Mouse (Mus musculus) hindbrain, embryonic 15.5 days (tissue): ENCODE measurements around the gene Gatad2a. TPM values are rescaled to one million over a fixed set of nuclear protein-coding genes. Genes with fewer than 3 reads are reported as not detected.
"Not testable (repeated sequence)": the region's sequence is repeated elsewhere in the genome, so short reads cannot be mapped to it uniquely, and the experiment has no call there.

Experiments used
- ATAC-seq: fragments of 200-750 bp; cut with Nextera tagmentation; 2 replicates; pipeline ENCODE4 v1.8.0; 2017; ENCODE audit warnings: low read depth, moderate number of reproducible peaks, moderate TSS enrichment; ENCODE audit not compliant: low FRiP score
- H3K27ac ChIP-seq: fragments of 300-500 bp; sonication (generic); replicated peaks from 2 replicates; pipeline ENCODE4 v1.5.1; 2015; ENCODE audit warnings: mild to moderate bottlenecking, inconsistent platforms
- H3K27me3 ChIP-seq: fragments of 300-500 bp; sonication (generic); 2 replicates; pipeline ENCODE4 v1.6.1; 2015; ENCODE audit warnings: control low read depth, inconsistent platforms
- H3K36me3 ChIP-seq: fragments of 300-500 bp; sonication (generic); 2 replicates; pipeline ENCODE4 v1.6.1; 2015; ENCODE audit warnings: control low read depth, inconsistent platforms
- H3K4me1 ChIP-seq: fragments of 300-500 bp; sonication (generic); replicated peaks from 2 replicates; pipeline ENCODE4 v1.6.1; 2015; ENCODE audit warnings: control low read depth, inconsistent platforms
- H3K4me2 ChIP-seq: fragments of 300-500 bp; sonication (generic); 2 replicates; pipeline ENCODE4 v1.6.1; 2015; ENCODE audit warnings: moderate library complexity, mild to moderate bottlenecking, inconsistent platforms
- H3K4me3 ChIP-seq: fragments of 300-500 bp; sonication (generic); 2 replicates; pipeline ENCODE4 v1.5.1; 2015; ENCODE audit warnings: mild to moderate bottlenecking, inconsistent platforms
- H3K9ac ChIP-seq: fragments of 300-500 bp; sonication (generic); 2 replicates; pipeline ENCODE4 v1.6.1; 2015; ENCODE audit warnings: inconsistent platforms
- H3K9me3 ChIP-seq: fragments of 300-500 bp; sonication (generic); 2 replicates; pipeline ENCODE4 v1.6.1; 2016; ENCODE audit warnings: control low read depth, inconsistent platforms
- WGBS: fragments of 180-500 bp; shearing (Covaris S2); methylation state at CpG from one replicate; pipeline ENCODE4 v1.1.7; 2015; 5-methylcytosine and 5-hydroxymethylcytosine counted together
- polyA plus RNA-seq: library from polyadenylated mRNA; unstranded; fragments of >200 nt; fragmentation: Nextera tagmentation; extraction: Ambion mirVana; gene quantifications from 2 replicates; pipeline ENCODE4 v1.2.1, GENCODE M21; 2015

Gene Gatad2a
- polyA plus RNA-seq, 1 experiment from 2014 or later = 33.1 TPM

DNA sequence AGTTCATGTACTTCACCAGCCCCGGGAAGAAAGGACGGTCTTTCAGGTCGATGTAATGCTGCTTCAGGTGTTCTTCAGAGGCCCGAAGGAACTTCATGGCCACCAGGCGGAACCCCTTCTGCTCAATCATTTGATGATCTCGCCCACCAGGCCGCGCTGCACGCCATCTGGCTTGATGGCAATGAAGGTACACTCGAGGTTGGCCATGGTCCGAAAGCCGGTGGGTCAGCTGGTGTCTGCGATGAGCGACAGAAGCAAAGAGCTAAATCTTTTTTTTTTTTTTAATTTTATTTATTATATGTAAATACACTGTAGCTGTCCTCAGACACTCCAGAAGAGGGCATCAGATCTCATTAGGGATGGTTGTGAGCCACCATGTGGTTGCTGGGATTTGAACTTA lies 14.6 kb upstream of the Gatad2a start:
- not testable (repeated sequence) for H3K9ac ChIP-seq, H3K4me3 ChIP-seq, H3K4me2 ChIP-seq, H3K27ac ChIP-seq, H3K27me3 ChIP-seq, H3K36me3 ChIP-seq, H3K9me3 ChIP-seq, H3K4me1 ChIP-seq, ATAC-seq
- WGBS = 90% methylated on average over 14 of the region's 14 CpGs

- no peak overlapping the region for H3K27ac ChIP-seq
- 57% methylated on average over 2 of the region's 2 CpGs for WGBS
- no peak overlapping the region for H3K4me2 ChIP-seq
- no peaks in the 10 kb centered on the region for H3K36me3 ChIP-seq
- H3K9me3 ChIP-seq = no peaks in the 10 kb centered on the region
- ATAC-seq = no peak
- H3K9ac ChIP-seq = no peak overlapping the region
- peaks cover 6% of the 10 kb centered on the region; the same call in 1 of the 2 replicates for H3K4me1 ChIP-seq
- H3K4me3 ChIP-seq = no peak overlapping the region
- no peaks in the 10 kb centered on the region for H3K27me3 ChIP-seq
Observed at GRCm38 (mm10) chr8:70005178-70005577, 9.0 kb upstream of the Gatad2a start.

DNA sequence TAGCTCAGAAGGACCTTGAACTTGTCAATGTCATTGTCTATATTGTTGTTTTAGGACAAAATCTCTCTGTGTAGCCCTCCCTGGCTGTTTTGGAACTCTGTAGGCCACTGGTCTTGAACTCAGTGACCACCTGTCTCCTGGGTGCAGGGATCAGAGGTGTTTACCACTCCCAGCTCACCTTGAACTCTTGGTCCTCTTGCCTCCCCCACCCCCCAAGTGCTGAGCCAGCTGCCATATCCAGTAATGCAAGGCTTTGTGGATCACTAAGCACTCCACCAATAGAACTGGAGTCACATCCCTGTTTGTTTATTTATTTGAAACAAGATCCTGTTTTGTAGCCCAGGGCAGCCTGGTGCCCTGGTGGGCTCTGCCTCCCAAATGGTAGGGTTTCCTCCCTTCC lies 8.2 kb upstream of the Gatad2a start:
- Histone ChIP-seq H3K4me2 (no peak overlapping the region), H3K9me3 (no peaks in the 10 kb centered on the region), H3K27me3 (no peaks in the 10 kb centered on the region), H3K27ac (no peak overlapping the region), H3K9ac (no peak overlapping the region), H3K36me3 (no peaks in the 10 kb centered on the region), H3K4me1 (peaks cover 6% of the 10 kb centered on the region; the same call in 1 of the 2 replicates), H3K4me3 (no peak overlapping the region)
- no peak for ATAC-seq

DNA sequence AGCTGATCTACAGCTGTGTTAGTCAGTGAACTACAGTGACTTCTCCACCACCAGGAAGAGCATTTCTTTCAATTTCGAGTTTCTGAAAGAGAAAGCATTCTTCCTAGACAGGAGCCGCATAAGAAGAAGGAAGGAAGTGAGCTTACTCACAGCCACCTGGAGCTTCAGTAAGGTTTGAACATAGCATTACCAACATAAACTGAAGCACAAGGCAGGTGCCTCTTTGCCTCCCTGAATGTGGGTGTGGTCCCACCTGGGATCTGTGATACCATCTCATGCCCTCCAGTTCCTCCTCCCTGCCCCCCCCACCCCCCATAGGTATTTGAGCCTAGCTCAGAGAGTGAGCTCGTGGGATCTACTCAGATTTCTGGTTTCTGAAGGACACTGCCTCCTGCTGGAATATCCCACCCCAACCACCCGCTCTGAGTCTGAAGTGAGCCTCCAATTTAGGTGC lies 7.0 kb upstream of the Gatad2a start:
- Histone ChIP-seq H3K27me3 (no peaks in the 10 kb centered on the region), H3K9me3 (no peaks in the 10 kb centered on the region), H3K4me1 (peaks cover 6% of the 10 kb centered on the region; the same call in 1 of the 2 replicates), H3K9ac (no peak overlapping the region), H3K36me3 (no peaks in the 10 kb centered on the region), H3K4me2 (no peak overlapping the region), H3K27ac (no peak overlapping the region), H3K4me3 (no peak overlapping the region)
- 63% methylated on average over 4 of the region's 4 CpGs for WGBS
- ATAC-seq = no peak

- not testable (repeated sequence) for ATAC-seq, H3K9me3 ChIP-seq, H3K27ac ChIP-seq, H3K36me3 ChIP-seq, H3K4me3 ChIP-seq, H3K9ac ChIP-seq, H3K4me1 ChIP-seq, H3K27me3 ChIP-seq
- peak overlapping the region; percentile 38 for H3K4me2 ChIP-seq
- WGBS = 44% methylated on average over 7 of the region's 7 CpGs
Observed at GRCm38 (mm10) chr8:70001892-70002191, 5.7 kb upstream of the Gatad2a start.

DNA sequence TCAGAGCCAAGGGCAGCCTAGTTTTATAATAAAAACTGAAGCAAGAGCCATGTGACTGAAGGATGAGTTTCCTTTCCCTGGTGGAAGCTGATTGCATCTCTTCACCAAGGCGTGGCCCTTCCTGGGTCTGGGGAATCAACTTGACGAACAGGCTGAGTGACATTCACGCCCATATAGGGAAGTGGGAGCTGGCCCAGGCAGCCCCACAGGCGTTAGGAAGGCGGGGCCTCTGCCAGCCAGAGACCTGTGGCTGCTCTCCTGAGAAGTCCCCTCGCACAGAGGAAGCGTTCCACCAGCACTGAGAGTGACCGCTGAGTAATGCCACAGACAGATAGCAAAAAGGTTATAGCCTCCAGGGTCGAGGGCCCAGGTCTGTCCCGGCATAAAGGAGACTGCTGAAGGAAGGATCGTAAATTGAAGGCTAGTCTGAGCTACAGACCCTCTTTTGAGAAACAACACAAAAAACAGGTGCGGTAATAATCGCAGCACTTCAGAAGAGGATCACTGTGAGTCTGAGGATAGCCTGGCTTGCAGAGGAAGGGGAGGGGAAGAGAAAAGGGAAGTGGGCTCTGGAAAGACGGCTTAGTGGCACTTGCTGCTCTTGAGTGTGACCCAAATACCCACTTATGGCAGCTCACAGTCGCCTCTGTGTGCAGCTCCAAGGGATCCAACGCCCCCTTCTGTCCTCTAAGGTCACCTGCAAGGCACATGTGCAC lies 5.2 kb upstream of the Gatad2a start:
- H3K36me3 ChIP-seq = no peaks in the 10 kb centered on the region
- no peak for ATAC-seq

DNA sequence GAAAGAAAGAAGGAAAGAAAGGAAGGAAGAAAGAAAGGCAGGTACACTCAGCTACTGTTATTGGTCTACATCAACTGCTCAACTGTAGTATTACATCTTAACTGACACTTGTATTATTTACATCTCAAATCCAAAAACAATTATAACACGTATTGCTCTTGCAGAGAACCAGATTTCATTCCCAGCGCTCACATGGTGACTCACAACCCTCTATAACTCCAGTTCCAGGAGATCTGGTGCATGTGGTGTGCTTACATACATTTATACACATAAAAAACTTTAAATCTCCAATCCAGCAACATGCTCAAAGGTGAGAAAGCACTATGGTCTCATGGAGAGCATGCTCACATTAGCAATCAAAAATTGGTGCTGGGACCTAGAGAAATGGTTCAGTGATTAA lies 4.0 kb upstream of the Gatad2a start:
- 88% methylated on average over 2 of the region's 2 CpGs for WGBS
- no peak for ATAC-seq

More for the DNA sequence above, 5.2 kb upstream of the Gatad2a start:
- Histone ChIP-seq H3K4me2 (peak overlapping the region; percentile 38), H3K4me3 (no peak overlapping the region), H3K27me3 (no peaks in the 10 kb centered on the region), H3K9me3 (no peaks in the 10 kb centered on the region), H3K4me1 (peaks cover 11% of the 10 kb centered on the region), H3K27ac (no peak overlapping the region), H3K9ac (no peak overlapping the region)
- WGBS = 6% methylated on average over 16 of the region's 16 CpGs

DNA sequence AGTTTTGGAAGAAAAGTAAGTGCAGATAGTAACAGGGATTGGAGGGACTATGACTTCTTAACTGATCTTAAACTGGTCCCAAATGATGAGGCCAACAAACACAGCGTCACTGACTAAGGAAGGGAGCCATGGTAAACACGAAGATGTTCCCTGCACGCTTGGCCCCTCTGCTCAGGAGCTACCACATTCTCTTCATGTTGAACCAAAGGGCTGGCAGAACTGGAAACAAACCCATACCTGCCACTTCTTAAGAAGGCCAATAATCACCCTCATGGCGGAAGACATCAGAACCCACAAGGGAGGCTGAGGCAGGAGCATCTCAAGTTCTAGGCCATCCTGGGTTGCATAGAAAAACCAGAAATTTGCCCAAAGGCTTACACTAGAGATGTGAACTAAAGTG lies 3.1 kb upstream of the Gatad2a start:
- Histone ChIP-seq H3K4me3 (no peak overlapping the region), H3K9me3 (no peaks in the 10 kb centered on the region), H3K36me3 (no peaks in the 10 kb centered on the region), H3K27ac (no peak overlapping the region), H3K4me2 (no peak overlapping the region), H3K27me3 (no peaks in the 10 kb centered on the region), H3K4me1 (peaks cover 24% of the 10 kb centered on the region), H3K9ac (no peak overlapping the region)
- ATAC-seq = no peak
- 92% methylated on average over 4 of the region's 4 CpGs for WGBS

More for the DNA sequence above, 4.0 kb upstream of the Gatad2a start:
- no peaks in the 10 kb centered on the region for H3K27me3 ChIP-seq
- no peak overlapping the region for H3K9ac ChIP-seq
- peaks cover 16% of the 10 kb centered on the region for H3K4me1 ChIP-seq
- H3K27ac ChIP-seq = no peak overlapping the region
- H3K36me3 ChIP-seq = no peaks in the 10 kb centered on the region
- H3K4me3 ChIP-seq = no peak overlapping the region
- no peaks in the 10 kb centered on the region for H3K9me3 ChIP-seq
- H3K4me2 ChIP-seq = no peak overlapping the region

DNA sequence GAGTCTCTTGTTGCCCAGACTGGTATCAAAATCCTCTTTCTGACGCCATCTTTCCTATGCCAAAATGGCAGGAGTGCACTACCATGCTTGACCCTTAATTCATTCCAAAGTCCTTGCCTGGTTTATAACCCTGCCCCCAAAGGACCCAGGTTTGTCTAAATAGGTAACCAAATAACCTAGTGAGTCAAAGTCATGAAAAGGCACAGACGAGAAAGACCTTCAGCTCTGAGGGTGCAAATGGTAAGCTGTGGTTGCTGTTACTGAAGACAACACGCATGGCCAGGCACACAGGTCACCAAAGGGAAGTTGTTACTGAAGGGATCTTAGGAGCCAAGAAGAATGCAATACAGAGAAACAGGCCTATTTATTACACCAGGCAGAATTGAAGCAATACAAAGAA lies 2.5 kb upstream of the Gatad2a start:
- H3K4me1 ChIP-seq = peaks cover 26% of the 10 kb centered on the region
- H3K27me3 ChIP-seq = no peaks in the 10 kb centered on the region
- WGBS = 92% methylated on average over 3 of the region's 3 CpGs
- no peak for ATAC-seq
- H3K4me2 ChIP-seq = no peak overlapping the region
- H3K9me3 ChIP-seq = no peaks in the 10 kb centered on the region
- H3K27ac ChIP-seq = no peak overlapping the region
- H3K36me3 ChIP-seq = no peaks in the 10 kb centered on the region
- no peak overlapping the region for H3K9ac ChIP-seq
- no peak overlapping the region for H3K4me3 ChIP-seq

DNA sequence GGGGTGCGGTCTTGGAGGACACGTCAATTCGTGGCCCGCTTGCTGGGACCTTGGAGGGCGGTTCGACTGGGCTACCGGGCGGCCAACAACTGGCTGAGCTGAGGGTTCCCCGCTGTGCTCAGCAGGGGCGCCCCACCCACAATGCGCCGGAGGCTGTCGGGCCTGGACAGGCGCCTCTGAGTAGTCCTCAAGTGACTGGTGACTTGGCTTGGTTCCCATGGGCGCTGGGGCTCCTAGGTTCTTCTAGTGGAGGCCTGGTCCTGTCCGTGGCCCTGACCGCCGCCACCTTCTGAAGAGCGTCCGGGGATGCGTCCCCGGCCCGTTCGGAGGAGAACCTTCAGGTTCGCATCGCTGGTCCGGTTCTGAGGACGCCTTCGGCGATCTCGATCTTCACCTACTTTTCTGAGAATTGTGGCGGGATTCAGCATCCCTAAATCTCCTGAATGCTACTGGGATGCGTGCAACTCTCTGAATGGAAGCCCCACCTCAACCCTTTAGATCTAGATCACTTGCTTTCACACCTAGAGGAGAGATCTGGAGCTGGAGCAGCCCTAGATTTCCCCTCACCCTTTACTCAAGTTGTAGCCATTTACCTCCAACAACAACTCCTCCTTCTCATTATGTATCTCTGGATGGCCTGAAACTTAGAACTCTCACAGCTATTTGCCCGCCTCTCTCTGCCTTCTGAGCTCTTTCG lies 553 bp upstream of the Gatad2a start:
- H3K9me3 ChIP-seq = no peaks in the 10 kb centered on the region
- H3K27me3 ChIP-seq = no peaks in the 10 kb centered on the region
- WGBS = 3% methylated on average over 35 of the region's 35 CpGs
- peaks cover 26% of the 10 kb centered on the region for H3K4me1 ChIP-seq
- peak overlapping the region; percentile 85 for H3K4me3 ChIP-seq
- peak overlapping the region; percentile 60 for H3K9ac ChIP-seq
- peak overlapping the region; percentile 81 for H3K4me2 ChIP-seq
- H3K27ac ChIP-seq = peak overlapping the region; percentile 75
- no peaks in the 10 kb centered on the region for H3K36me3 ChIP-seq
- ATAC-seq = no peak

DNA sequence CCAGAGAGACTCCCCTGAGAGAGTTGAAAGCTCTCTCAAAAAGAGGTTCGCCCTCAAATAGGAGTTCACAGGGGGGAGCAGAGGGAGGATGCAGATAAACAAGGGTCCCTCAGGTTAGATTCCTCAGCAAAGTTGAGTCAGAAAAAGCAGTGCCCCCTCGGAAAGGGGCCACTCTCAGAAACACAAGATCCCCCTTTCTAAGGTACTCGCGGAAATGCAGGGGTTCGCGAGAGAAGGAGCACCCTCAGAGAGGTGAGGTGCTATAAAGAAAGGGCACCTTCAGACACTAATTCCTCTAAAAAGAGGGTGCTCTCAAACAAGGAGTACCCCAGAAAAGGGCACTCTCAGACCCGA lies 785 bp downstream of the Gatad2a start:
- Histone ChIP-seq H3K9me3 (no peaks in the 10 kb centered on the region), H3K4me3 (peak overlapping the region; percentile 85), H3K4me2 (peak overlapping the region; percentile 78), H3K4me1 (peaks cover 20% of the 10 kb centered on the region), H3K9ac (peak overlapping the region; percentile 60), H3K27me3 (no peaks in the 10 kb centered on the region), H3K36me3 (no peaks in the 10 kb centered on the region), H3K27ac (peak overlapping the region; percentile 74; the same call in 1 of the 2 replicates)
- 3% methylated on average over 7 of the region's 7 CpGs for WGBS
- ATAC-seq = no peak

DNA sequence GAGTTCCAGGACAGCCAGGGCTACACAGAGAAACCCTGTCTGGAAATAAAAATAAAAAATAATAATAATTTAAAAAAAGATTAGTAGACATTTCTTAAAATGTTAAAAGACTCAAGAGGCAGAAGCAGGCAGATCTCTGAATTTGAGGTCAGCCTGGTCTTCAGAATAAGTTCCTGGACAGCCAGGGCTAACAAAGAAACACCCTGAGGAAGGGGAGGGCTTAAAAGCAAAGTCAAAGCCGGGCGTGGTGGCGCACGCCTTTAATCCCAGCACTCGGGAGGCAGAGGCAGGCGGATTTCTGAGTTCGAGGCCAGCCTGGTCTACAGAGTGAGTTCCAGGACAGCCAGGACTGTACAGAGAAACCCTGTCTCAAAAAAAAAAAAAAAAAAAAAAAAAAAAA lies 7.2 kb downstream of the Gatad2a start:
- not testable (repeated sequence) for H3K9me3 ChIP-seq, H3K9ac ChIP-seq, H3K4me2 ChIP-seq, H3K36me3 ChIP-seq, H3K27ac ChIP-seq, H3K4me3 ChIP-seq, H3K4me1 ChIP-seq, ATAC-seq, H3K27me3 ChIP-seq
- 100% methylated on average over 5 of the region's 7 CpGs for whole genome bisulfite sequencing

GRCm38 (mm10) chr8:69987744-69988143 lies 8.4 kb downstream of the Gatad2a start:
- no peak overlapping the region for H3K27ac ChIP-seq
- no peaks in the 10 kb centered on the region for H3K4me1 ChIP-seq
- no peak overlapping the region for H3K4me2 ChIP-seq
- H3K36me3 ChIP-seq = no peaks in the 10 kb centered on the region
- H3K4me3 ChIP-seq = no peak overlapping the region
- H3K9ac ChIP-seq = no peak overlapping the region
- no peaks in the 10 kb centered on the region for H3K9me3 ChIP-seq
- ATAC-seq = no peak
- H3K27me3 ChIP-seq = no peaks in the 10 kb centered on the region
